Comparison of ENCODE assay signal across 18 mouse cellular contexts in the genomic region with DNA sequence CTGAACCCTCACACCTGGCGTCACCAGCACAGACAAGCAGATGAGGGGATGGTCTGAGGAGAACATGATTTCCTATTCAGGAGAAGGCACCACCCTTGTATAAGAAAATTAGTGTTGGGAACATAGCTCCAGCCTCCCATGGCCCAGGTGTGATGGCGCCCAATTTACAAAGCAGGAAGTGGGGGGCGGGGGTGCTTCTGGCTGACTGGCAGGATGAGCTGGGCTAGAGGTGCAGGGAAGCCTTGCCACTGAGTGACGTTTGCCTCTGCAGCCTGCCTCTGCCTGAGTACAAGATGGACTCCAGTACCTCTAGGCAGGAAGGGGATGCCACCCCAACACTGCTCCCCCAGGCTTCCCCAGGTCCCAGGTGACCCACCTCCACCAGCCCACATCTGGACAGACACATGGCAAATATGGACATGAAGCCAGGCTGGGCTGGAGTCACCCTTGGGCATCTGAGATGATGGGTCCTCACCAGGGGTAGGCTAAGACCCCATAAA. TPM values are rescaled to one million over a fixed set of nuclear protein-coding genes. Genes with fewer than 3 reads are reported as not detected.
DNase-seq lines count a peak whose midpoint lies in the region; ATAC-seq lines count a peak whose summit lies in the region.
"Had no signal": no experiment of that assay in that cellular context is flagged by ENCODE, and none has a peak within 500 bp of the region (broad histone marks: within the 10 kb centered on the region; RNA-seq: fewer than 3 reads in every experiment).

No protein-coding gene starts in this region.

- ATAC-seq in midbrain, embryonic 13.5 days = no peak
- no peak for ATAC-seq in midbrain, embryonic 16.5 days
- ATAC-seq: intestine, embryonic 16.5 days; liver, embryonic 12.5 days had no signal

- H3K9me3 ChIP-seq in midbrain, embryonic 13.5 days = no peaks in the 10 kb centered on the region
- H3K9me3 ChIP-seq in midbrain, embryonic 16.5 days (replicated peaks; ENCODE audit: control insufficient read depth, low read length, poor library complexity, severe bottlenecking) = no peaks in the 10 kb centered on the region
- H3K9me3 ChIP-seq: embryonic facial prominence, embryonic 15.5 days; forebrain, embryonic 10.5 days; heart, embryonic 13.5 days; hindbrain, embryonic 12.5 days; kidney, embryonic 15.5 days; liver, embryonic 12.5 days had no signal

- no peaks in the 10 kb centered on the region for H3K27me3 ChIP-seq in midbrain, embryonic 13.5 days
- no peaks in the 10 kb centered on the region for H3K27me3 ChIP-seq in midbrain, embryonic 16.5 days (ENCODE audit: control insufficient read depth, insufficient read depth, low read depth, low read length)

- DNase-seq in heart, adult 11 months = peak; percentile 93
- no peak for DNase-seq in heart, postnatal 36 days
- DNase-seq in thymus, adult 18-20 months = peak; percentile 49 to 62
- DNase-seq in thymus, postnatal 14 days = peak; percentile 81
- DNase-seq in gastrocnemius, postnatal 14 days = no peak
- DNase-seq: embryo, embryonic 11 days; lung, embryonic 14.5 days; lung, postnatal 4 days; right cerebral cortex, postnatal 14 days had no signal

- peaks cover 67% of the 10 kb centered on the region for H3K36me3 ChIP-seq in midbrain, embryonic 13.5 days
- H3K36me3 ChIP-seq in midbrain, embryonic 16.5 days (ENCODE audit: control insufficient read depth, insufficient read depth, low read length) = peaks cover 49% of the 10 kb centered on the region

- intact Hi-C loops in heart, postnatal 36 days (cut with DNase I) = no loop called here
- intact Hi-C loops in gastrocnemius, postnatal 14 days (cut with DNase I; ENCODE audit: low total_unique reads) = no loop called here

- H3K4me2 ChIP-seq in midbrain, embryonic 13.5 days (replicated peaks) = no peak overlapping the region
- no peak overlapping the region for H3K4me2 ChIP-seq in midbrain, embryonic 16.5 days (ENCODE audit: low read length)
- H3K4me2 ChIP-seq: embryonic facial prominence, embryonic 15.5 days; heart, embryonic 13.5 days; hindbrain, embryonic 12.5 days; kidney, embryonic 15.5 days; liver, embryonic 12.5 days; lung, embryonic 14.5 days had no signal

- 84% methylated on average over 4 of the region's 4 CpGs for WGBS in midbrain, embryonic 13.5 days
- WGBS in midbrain, embryonic 16.5 days = 83% methylated on average over 4 of the region's 4 CpGs

- H3K4me1 ChIP-seq in midbrain, embryonic 13.5 days (replicated peaks) = peaks cover 26% of the 10 kb centered on the region
- H3K4me1 ChIP-seq in midbrain, embryonic 16.5 days (ENCODE audit: control insufficient read depth, insufficient read depth, low read length) = peaks cover 10% of the 10 kb centered on the region
- H3K4me1 ChIP-seq: embryonic facial prominence, embryonic 15.5 days had no signal

- no peak overlapping the region for H3K4me3 ChIP-seq in midbrain, embryonic 13.5 days (replicated peaks)
- no peak overlapping the region for H3K4me3 ChIP-seq in midbrain, embryonic 16.5 days (ENCODE audit: low read depth, low read length)
- H3K4me3 ChIP-seq: embryonic facial prominence, embryonic 15.5 days; forebrain, embryonic 10.5 days; heart, embryonic 13.5 days; hindbrain, embryonic 12.5 days; kidney, embryonic 15.5 days; liver, embryonic 12.5 days had no signal

- H3K27ac ChIP-seq in midbrain, embryonic 13.5 days = 0 out of 2 replicates have a peak overlapping the region, but pooled peaks have one; percentile 74
- H3K27ac ChIP-seq in midbrain, embryonic 16.5 days (ENCODE audit: low read length) = no peak overlapping the region
- H3K27ac ChIP-seq: embryonic facial prominence, embryonic 15.5 days; forebrain, embryonic 10.5 days; liver, embryonic 12.5 days had no signal

- peak overlapping the region; percentile 10; the same call in 1 of the 2 replicates for H3K9ac ChIP-seq in midbrain, embryonic 13.5 days (replicated peaks)
- no peak overlapping the region for H3K9ac ChIP-seq in midbrain, embryonic 16.5 days (ENCODE audit: low read depth, low read length)
- H3K9ac ChIP-seq: embryonic facial prominence, embryonic 15.5 days; hindbrain, embryonic 12.5 days; kidney, embryonic 15.5 days; liver, embryonic 12.5 days; lung, embryonic 14.5 days had no signal

RNA-seq across cellular contexts. Expression of a gene that starts 14.8 kb away (rescaled TPM):
- total RNA-seq in heart, postnatal 36 days (2021) = 10 to 100 TPM; 35.9 to 42.4 TPM
- polyA plus RNA-seq in midbrain, embryonic 13.5 days (2015; fragmentation: Nextera tagmentation; extraction: Ambion mirVana) = 1.9 and 2.2 TPM in 2 replicates
- 3.3 and 4.4 TPM in 2 replicates for polyA plus RNA-seq in midbrain, embryonic 16.5 days (2015; fragmentation: Nextera tagmentation; extraction: Ambion mirVana)
- total RNA-seq in gastrocnemius, postnatal 14 days (2021) = 10 to 100 TPM; 25.4 to 37.9 TPM

RNA-seq across cellular contexts. Expression of a gene that starts 15.5 kb away (rescaled TPM):
- total RNA-seq in heart, postnatal 36 days (2021) = 100 to 1,000 TPM; 201 to 211 TPM
- 398 and 461 TPM in 2 replicates for polyA plus RNA-seq in midbrain, embryonic 13.5 days (2015; fragmentation: Nextera tagmentation; extraction: Ambion mirVana)
- 463 and 470 TPM in 2 replicates for polyA plus RNA-seq in midbrain, embryonic 16.5 days (2015; fragmentation: Nextera tagmentation; extraction: Ambion mirVana)
- total RNA-seq in gastrocnemius, postnatal 14 days (2021) = 100 to 1,000 TPM; 141 to 160 TPM

RNA-seq across cellular contexts. Expression of a gene that starts 28.5 kb away (rescaled TPM):
- 1 to 10 TPM; 3.5 to 4.5 TPM for total RNA-seq in heart, postnatal 36 days (2021)
- polyA plus RNA-seq in midbrain, embryonic 13.5 days (2015; fragmentation: Nextera tagmentation; extraction: Ambion mirVana) = 3.2 and 3.3 TPM in 2 replicates
- polyA plus RNA-seq in midbrain, embryonic 16.5 days (2015; fragmentation: Nextera tagmentation; extraction: Ambion mirVana) = 8.6 and 12.7 TPM in 2 replicates
- total RNA-seq in gastrocnemius, postnatal 14 days (2021) = 1 to 10 TPM; 1.6 to 1.8 TPM

Comparison
In these comparisons a context has a peak if more than half of its experiments do, and no peak if none do; other contexts are left out.
1. DNase-seq: peak in heart, adult 11 months (single experiment), thymus, adult 18-20 months (2 of 2) and thymus, postnatal 14 days (single experiment); none in heart, postnatal 36 days (0 of 2) and gastrocnemius, postnatal 14 days (single experiment).